Mouse (Mus musculus) testis, postnatal 10 days (tissue): ENCODE measurements around the gene Bnip1.

Source experiments
- DNase-seq: peaks from one replicate; pipeline ENCODE4 v3.0.0; 2021; ENCODE audit warnings: low spot score

Bnip1 gene

DNA sequence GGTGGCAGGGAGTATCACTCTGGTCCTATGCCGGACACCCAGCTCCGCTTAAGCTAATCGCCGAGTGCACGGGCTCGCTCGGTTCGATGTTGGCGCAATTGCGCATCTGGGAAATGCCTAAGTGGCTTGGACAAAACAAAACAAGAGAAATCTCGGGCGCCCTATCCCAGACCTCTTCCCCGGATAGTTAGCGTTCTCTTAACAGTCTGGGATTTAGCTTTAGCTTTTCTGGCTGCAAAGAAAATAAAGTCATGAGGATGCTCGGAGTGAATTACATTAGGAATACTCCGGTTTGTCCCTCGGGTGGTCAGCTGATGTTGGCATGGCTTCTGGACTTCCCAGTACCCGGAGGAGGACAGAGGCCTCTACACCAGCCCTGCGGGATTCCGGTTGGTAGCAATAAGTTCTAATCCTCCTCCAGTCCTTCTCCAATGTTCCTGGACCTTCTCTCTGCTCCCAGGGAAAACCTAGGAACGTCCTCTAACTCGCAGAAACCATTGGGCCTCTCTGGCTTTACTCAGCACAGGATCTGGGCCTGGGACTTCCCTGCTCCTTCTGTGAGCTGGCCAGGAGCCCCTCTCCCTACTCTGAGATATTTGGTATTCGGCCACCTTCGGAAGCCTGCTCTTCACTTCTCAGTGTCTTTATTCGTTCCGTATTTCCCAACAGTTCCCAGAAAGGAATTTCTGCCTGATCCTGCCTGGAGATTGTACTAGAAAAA, 59.0 kb downstream of the Bnip1 start:
- no peak for DNase-seq

DNA sequence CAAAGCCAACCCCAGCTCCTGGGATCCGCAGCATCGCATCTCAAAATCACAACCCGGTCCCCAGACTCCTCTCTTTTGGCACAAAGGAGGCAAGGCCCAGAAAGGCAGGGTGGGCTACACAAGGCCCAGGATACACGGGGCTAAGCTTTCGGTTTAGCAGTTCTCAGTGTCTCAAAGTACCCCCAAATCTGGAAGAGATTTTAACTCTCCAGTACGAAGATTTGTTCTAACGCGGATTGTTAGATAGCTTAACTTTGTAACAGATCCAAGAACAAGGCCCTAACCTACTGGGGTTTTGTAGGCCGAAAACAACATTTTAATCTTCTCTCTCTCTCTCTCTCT, 59.5 kb downstream of the Bnip1 start:
- DNase-seq: no peak

DNA sequence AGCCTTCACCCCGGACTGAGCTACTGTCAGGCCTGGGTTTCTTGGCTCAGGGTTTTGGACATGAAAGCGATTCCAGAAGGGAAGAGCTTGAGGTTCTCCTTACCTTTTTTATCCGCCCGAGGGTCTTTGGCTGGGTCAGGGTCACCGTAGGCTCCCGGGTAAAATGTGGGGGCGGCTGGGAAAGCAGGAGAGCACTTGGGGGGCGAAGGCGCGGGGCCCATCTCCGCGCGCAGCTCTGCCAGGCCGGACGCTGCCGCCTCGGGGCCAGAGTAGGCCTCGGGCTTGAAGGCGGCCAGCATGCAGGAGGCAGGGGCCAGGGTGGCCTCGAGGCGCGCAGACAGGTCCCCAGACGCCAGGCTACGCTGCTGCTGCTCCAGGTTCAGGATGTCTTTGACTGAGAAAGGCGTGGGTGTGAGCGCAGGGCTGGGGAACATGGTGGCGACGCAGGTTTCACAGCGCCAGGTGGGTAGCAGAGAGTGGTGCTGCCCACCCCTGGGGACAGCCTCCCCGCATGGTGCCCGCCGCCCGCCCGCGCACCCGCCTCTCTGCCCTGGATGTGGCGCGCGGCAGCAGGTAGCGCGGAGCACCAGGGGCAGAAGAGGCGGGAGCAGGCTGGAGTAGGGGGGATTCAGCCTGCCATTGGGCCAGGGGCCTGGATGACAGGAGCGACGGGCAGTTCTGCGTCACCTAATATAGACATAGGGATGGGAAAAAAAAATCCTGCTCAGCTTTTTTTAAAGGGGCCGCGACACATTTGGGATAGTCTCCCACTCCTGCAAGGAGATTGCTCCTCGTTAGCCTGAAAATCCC, 60.3 kb downstream of the Bnip1 start:
- no peak for DNase-seq

DNA sequence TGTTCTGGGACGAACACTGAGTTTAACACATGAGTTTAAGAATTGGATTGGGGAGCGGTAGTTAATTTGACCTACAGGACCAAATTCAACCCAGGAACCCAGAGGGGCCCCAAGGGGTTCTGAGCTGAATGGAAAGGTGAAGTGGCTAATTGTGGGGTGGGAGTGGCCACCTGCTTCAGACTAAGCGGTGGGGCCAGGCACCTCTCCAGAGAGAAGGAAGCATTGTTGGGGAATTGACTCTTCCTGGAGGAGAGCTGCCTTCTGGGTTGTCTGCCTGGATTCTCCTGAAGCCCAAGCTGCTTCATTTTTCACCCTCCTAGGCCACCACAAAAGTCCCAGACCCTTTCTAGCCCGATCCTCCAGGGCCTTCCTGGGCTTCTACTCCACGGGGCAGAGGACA, 61.1 kb downstream of the Bnip1 start:
- no peak for DNase-seq
